Mouse (Mus musculus) bone marrow macrophage, adult 2 months (primary cell): ENCODE results near the gene Ube2d1. TPM values are rescaled to one million over a fixed set of nuclear protein-coding genes. Genes with fewer than 3 reads are reported as not detected.
A peak's percentile ranks its signal among the peaks of the same experiment; 100 is the strongest.

ENCODE experiments used
- H3K27ac ChIP-seq: 2 replicates; pipeline ENCODE4 v1.5.1; 2012; ENCODE audit warnings: low read depth, low read length; ENCODE audit not compliant: insufficient read depth
- H3K4me1 ChIP-seq: 2 replicates; pipeline ENCODE4 v1.6.1; 2012; ENCODE audit warnings: low read length; ENCODE audit not compliant: control insufficient read depth, insufficient read depth
- H3K4me3 ChIP-seq: 2 replicates; pipeline ENCODE4 v1.5.1; 2012; ENCODE audit warnings: mild to moderate bottlenecking, low read length, moderate library complexity; ENCODE audit not compliant: insufficient read depth
- CTCF ChIP-seq: IDR thresholded peaks from 2 replicates; pipeline ENCODE4 v1.5.1; 2012; ENCODE audit warnings: low read depth, mild to moderate bottlenecking, low read length, moderate library complexity
- POLR2A ChIP-seq: IDR thresholded peaks from 2 replicates; pipeline ENCODE4 v1.6.1; 2012; ENCODE audit warnings: mild to moderate bottlenecking, low read depth, low read length, borderline replicate concordance
- polyA plus RNA-seq: library from polyadenylated mRNA; stranded (reverse); fragments of >200 nt; gene quantifications from 2 replicates; pipeline ENCODE4 v1.2.4, GENCODE M21; 2012; ENCODE audit not compliant: missing spikeins, insufficient read depth, insufficient read length

The Ube2d1 gene
- polyA plus RNA-seq, 1 experiment: 54.5 TPM

GRCm38 (mm10) chr10:71316497-71316896 is 31.4 kb upstream of the Ube2d1 start:
- Histone ChIP-seq H3K4me3 (no peak overlapping the region), H3K27ac (no peak overlapping the region), H3K4me1 (no peaks in the 10 kb centered on the region)
- TF ChIP-seq POLR2A (no peak), CTCF (no peak)

- no peak overlapping the region for H3K4me3 ChIP-seq
- no peak for TF ChIP-seq POLR2A
- TF ChIP-seq CTCF: no peak
- no peak overlapping the region for H3K27ac ChIP-seq
- no peaks in the 10 kb centered on the region for H3K4me1 ChIP-seq
These were observed 31.0 kb upstream of the Ube2d1 start for GRCm38 (mm10) chr10:71316056-71316455.

- no peaks in the 10 kb centered on the region for H3K4me1 ChIP-seq
- no peak for TF ChIP-seq CTCF
- TF ChIP-seq POLR2A: no peak
These were observed 29.5 kb upstream of the Ube2d1 start for GRCm38 (mm10) chr10:71314596-71314995.

GRCm38 (mm10) chr10:71310288-71310687 is 25.2 kb upstream of the Ube2d1 start:
- Histone ChIP-seq H3K27ac (no peak overlapping the region), H3K4me3 (no peak overlapping the region), H3K4me1 (no peaks in the 10 kb centered on the region)
- TF ChIP-seq POLR2A (no peak), CTCF (no peak)

More at GRCm38 (mm10) chr10:71314596-71314995, 29.5 kb upstream of the Ube2d1 start:
- H3K4me3 ChIP-seq: no peak overlapping the region
- H3K27ac ChIP-seq: no peak overlapping the region

- TF ChIP-seq CTCF (no peak), POLR2A (no peak)
- H3K4me1 ChIP-seq: no peaks in the 10 kb centered on the region
- no peak overlapping the region for H3K4me3 ChIP-seq
- H3K27ac ChIP-seq: no peak overlapping the region
These were observed 23.1 kb upstream of the Ube2d1 start for GRCm38 (mm10) chr10:71308199-71308598.

GRCm38 (mm10) chr10:71306759-71307158 is 21.7 kb upstream of the Ube2d1 start:
- no peak overlapping the region for H3K27ac ChIP-seq
- H3K4me1 ChIP-seq: no peaks in the 10 kb centered on the region
- H3K4me3 ChIP-seq: peak overlapping the region; percentile 60
- TF ChIP-seq CTCF (no peak), POLR2A (no peak)

GRCm38 (mm10) chr10:71306190-71306589 is 21.1 kb upstream of the Ube2d1 start:
- Histone ChIP-seq H3K4me3 (peak overlapping the region; percentile 60), H3K27ac (no peak overlapping the region), H3K4me1 (no peaks in the 10 kb centered on the region)
- TF ChIP-seq CTCF (peak; percentile 74), POLR2A (no peak)

GRCm38 (mm10) chr10:71302490-71302889 is 17.4 kb upstream of the Ube2d1 start:
- TF ChIP-seq CTCF: no peak
- TF ChIP-seq POLR2A: no peak
- no peak overlapping the region for H3K27ac ChIP-seq
- H3K4me3 ChIP-seq: no peak overlapping the region
- no peaks in the 10 kb centered on the region for H3K4me1 ChIP-seq

- H3K27ac ChIP-seq: no peak overlapping the region
- no peak overlapping the region for H3K4me3 ChIP-seq
- no peaks in the 10 kb centered on the region for H3K4me1 ChIP-seq
- TF ChIP-seq POLR2A: no peak
- TF ChIP-seq CTCF: no peak
These were observed 15.1 kb upstream of the Ube2d1 start for GRCm38 (mm10) chr10:71300161-71300560.

- no peak for TF ChIP-seq CTCF
- no peak for TF ChIP-seq POLR2A
- Histone ChIP-seq H3K4me3 (no peak overlapping the region), H3K27ac (no peak overlapping the region), H3K4me1 (peaks cover 4% of the 10 kb centered on the region)
These were observed 8.2 kb upstream of the Ube2d1 start for GRCm38 (mm10) chr10:71293245-71293644.

GRCm38 (mm10) chr10:71292254-71292653 is 7.2 kb upstream of the Ube2d1 start:
- Histone ChIP-seq H3K4me1 (peaks cover 4% of the 10 kb centered on the region), H3K4me3 (no peak overlapping the region), H3K27ac (no peak overlapping the region)
- TF ChIP-seq POLR2A: no peak
- no peak for TF ChIP-seq CTCF
